Mouse (Mus musculus): Measurements from ENCODE around the gene Gsdma3.
A peak's percentile ranks its signal among the peaks of the same experiment; 100 is the strongest.
"Not testable (repeated sequence)": the region's sequence is repeated elsewhere in the genome, so short reads cannot be mapped to it uniquely, and the experiment has no call there.

Gene Gsdma3

GRCm38 (mm10) chr11:98595955-98596354 is 30.2 kb upstream of the Gsdma3 start:
- no peak for DNase-seq (ENCODE audit: low read depth, low spot score)

GRCm38 (mm10) chr11:98597363-98597762 is 28.8 kb upstream of the Gsdma3 start:
- no peak for DNase-seq (ENCODE audit: low read depth, low spot score)

DNA sequence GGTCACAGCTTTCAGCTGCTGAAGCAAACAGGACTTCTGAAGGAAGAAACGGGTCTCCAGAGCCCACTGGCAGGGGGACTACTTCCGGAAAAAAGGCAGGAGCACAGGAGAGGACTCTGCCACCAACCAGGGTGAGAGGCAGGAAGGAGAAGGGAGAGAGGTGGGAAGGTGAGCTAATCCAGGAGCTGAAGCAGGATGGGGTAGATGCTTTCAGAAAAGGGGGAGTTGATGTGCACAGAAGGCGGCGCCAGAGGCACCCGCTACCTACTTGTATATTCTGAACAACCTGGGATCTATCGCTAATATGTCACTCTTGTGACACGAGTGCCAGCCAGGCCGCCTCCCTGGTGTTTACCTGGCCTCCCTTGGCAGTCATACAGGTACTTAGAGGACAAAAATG is 28.2 kb upstream of the Gsdma3 start, which contains the start of gene Lrrc3c:
Gene Lrrc3c (plus strand): TSS at position 301 of the 400 bp plus-strand sequence.
- no peak for DNase-seq (ENCODE audit: low read depth, low spot score)

DNA sequence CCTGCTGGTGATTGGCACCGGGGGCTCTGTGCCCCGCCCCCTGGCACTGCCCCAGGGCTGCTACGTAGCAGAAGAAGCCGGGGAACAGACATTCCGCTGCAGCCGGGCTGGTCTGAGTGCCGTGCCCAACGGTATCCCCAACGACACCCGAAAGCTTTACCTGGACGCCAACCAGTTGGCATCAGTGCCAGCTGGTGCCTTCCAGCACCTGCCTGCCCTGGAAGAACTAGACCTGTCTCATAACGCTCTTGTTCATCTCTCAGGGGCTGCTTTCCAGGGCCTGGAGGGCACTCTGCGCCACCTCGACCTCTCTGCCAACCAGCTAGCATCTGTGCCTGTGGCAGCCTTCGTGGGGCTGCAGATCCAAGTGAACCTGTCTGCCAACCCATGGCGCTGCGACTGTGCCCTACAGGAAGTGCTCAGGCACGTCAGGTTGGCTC is 27.3 kb upstream of the Gsdma3 start:
- no peak for DNase-seq (ENCODE audit: low read depth, low spot score)

DNA sequence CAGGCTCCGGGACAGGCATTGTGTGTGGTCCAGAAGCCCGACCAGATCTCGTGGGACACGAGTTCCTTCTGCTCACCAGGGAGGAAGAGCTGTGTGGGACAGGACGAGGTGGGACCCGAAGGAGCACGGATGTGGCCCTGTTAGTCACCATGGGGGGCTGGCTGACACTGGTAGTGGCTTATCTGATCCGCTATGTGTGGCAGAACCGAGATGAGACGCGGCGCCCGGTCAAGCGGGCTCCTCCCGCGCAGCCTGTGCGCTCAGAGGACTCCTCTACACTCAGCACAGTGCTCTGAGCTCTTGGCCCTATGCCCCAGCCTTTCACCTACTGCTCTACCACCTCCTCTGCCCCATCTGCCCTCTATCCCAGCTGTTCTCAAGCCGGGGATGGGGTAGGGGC is 26.9 kb upstream of the Gsdma3 start:
- no peak for DNase-seq (ENCODE audit: low read depth, low spot score)

- DNase-seq (ENCODE audit: low read depth, low spot score), result no peak
These were observed 24.0 kb upstream of the Gsdma3 start for GRCm38 (mm10) chr11:98602090-98602690.

- no peak for DNase-seq (ENCODE audit: low read depth, low spot score)
These were observed 22.2 kb upstream of the Gsdma3 start for GRCm38 (mm10) chr11:98603953-98604352.

DNA sequence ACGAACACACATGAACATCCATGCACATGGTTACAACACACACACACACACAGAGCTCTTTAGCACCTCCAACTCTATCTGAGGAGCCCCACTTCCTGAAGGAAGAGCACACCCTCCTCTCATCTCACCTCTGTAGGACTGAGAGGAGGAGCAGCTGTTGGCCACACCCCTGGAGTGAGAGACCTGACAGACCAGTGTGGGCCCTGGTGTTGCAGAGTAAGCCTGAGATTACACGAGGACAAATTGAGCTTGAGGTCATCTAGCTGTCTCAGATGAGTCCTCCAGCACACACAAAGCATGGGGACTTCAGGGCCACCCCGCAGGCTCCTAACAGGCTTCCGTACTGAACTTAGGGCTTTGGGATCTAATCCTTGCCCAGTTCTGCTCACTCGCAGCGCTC is 21.2 kb upstream of the Gsdma3 start:
- DNase-seq (ENCODE audit: low read depth, low spot score), result not testable (repeated sequence)

GRCm38 (mm10) chr11:98606763-98607162 is 19.4 kb upstream of the Gsdma3 start:
- DNase-seq (ENCODE audit: low read depth, low spot score), result no peak

DNA sequence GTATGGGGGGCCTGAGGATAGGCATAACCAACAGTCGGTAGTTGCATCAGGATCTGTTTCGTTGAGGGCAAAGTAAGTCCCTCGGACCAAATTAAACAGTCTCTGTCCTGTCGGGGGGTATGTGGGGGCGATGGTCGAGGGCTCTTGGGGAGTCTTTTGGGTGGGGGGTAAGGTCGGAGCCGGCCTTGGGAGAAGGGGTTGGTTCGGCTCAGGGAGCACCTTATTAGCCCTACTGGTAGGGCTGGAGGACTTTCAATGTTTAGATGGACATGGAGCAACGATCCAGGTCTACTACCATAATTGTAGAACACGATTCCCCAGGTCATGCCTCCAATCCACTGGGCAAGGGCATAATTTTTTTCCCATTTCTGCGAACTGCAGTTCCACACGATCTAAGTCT is 5.4 kb upstream of the Gsdma3 start:
- no peak for DNase-seq (ENCODE audit: low read depth, low spot score)

GRCm38 (mm10) chr11:98623981-98624380 is 2.2 kb upstream of the Gsdma3 start:
- DNase-seq (ENCODE audit: low read depth, low spot score), result not testable (repeated sequence)

GRCm38 (mm10) chr11:98624381-98624780 is 1.8 kb upstream of the Gsdma3 start:
- DNase-seq (ENCODE audit: low read depth, low spot score), result not testable (repeated sequence)

- no peak for DNase-seq (ENCODE audit: low read depth, low spot score)
These were observed 2.5 kb downstream of the Gsdma3 start for GRCm38 (mm10) chr11:98628706-98629105.

- DNase-seq (ENCODE audit: low read depth, low spot score), result no peak
These were observed 4.5 kb downstream of the Gsdma3 start for GRCm38 (mm10) chr11:98630646-98631045.

DNA sequence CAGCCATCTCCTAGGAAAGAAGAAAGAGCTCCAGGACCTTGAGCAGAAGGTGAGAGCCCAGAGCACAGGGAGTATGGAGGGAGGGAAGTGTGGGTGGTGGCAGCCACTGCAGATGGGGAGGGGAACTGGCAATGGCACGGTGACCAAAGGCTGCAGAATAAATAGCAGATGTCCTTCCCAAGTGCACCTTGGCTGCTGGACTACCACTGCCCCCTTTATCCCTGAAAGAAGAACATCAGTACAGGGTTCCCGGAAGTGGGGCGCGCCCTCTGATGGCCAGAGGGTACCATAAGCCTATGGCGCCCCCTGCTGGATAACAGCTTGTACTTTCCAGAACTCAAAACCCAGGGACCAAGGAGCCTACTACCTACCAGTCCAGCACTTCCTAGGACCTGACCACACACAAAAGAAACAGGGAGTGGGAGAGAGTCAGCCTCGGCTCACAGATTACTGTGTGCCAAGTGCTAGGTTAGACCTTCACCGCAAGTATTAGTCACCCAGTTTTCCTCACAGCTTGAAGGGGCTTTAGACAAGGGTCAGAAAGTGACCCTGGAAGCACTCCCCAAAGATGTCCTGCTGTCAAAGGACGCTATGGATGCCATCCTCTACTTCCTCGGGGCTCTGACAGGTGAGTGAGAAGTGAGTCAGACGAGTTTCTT is 9.3 kb downstream of the Gsdma3 start:
- DNase-seq (ENCODE audit: low read depth, low spot score), result not testable (repeated sequence)

- DNase-seq (ENCODE audit: low read depth, low spot score), result no peak
These were observed 11.3 kb downstream of the Gsdma3 start for GRCm38 (mm10) chr11:98637501-98637900.

- DNase-seq (ENCODE audit: low read depth, low spot score), result no peak
These were observed 13.9 kb downstream of the Gsdma3 start for GRCm38 (mm10) chr11:98640091-98640490.

GRCm38 (mm10) chr11:98644757-98645156 is 18.6 kb downstream of the Gsdma3 start:
- DNase-seq (ENCODE audit: low read depth, low spot score), result no peak

- no peak for DNase-seq (ENCODE audit: low read depth, low spot score)
These were observed 19.8 kb downstream of the Gsdma3 start for GRCm38 (mm10) chr11:98645946-98646345.

- no peak for DNase-seq (ENCODE audit: low read depth, low spot score)
These were observed 20.3 kb downstream of the Gsdma3 start, which contains the start of gene Gsdma2 for GRCm38 (mm10) chr11:98646459-98646858. Gene Gsdma2, plus strand, starts transcription at chr11:98646759.

- DNase-seq (ENCODE audit: low read depth, low spot score), result not testable (repeated sequence)
These were observed 28.9 kb downstream of the Gsdma3 start for GRCm38 (mm10) chr11:98655076-98655475.

- peak; percentile 47 for DNase-seq (ENCODE audit: low read depth, low spot score)
These were observed 34.4 kb downstream of the Gsdma3 start for GRCm38 (mm10) chr11:98660517-98660916.

DNA sequence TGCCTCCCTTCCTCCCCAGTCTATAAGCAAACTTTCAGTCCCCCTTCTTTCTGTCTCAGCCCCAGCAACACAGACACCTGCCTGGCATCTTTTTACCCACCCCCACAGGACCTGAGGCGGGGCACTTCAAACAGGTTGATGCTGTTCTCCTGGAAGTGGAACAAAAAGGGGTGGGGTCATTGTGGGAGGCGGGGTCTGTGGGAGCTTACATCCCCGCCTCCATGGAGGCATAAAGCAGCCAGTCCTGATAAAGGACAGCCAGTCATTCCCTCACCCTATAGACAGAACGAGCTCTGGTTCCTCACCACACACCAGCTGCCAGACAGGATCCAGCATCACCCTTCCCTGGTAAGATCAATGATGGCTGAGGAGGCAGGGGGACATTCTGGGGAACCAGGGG is 37.9 kb downstream of the Gsdma3 start, which contains the start of gene Gsdma:
Gene Gsdma (plus strand): TSS at position 261 of the 400 bp plus-strand sequence.
- DNase-seq (ENCODE audit: low read depth, low spot score), result no peak

Data from skeletal muscle tissue, adult 2 months (tissue).